Mouse (Mus musculus): ENCODE results near the gene Mrps33. TPM values are rescaled to one million over a fixed set of nuclear protein-coding genes. Genes with fewer than 3 reads are reported as not detected.

Gene Mrps33
- polyA plus RNA-seq (2014; fragmentation: Illumina TruSeq; extraction: RNeasy Lipid Tissue Mini Kit (QIAGEN cat#74804); ENCODE audit: insufficient read depth, low read depth, low replicate concordance), result 112 TPM

GRCm38 (mm10) chr6:39810612-39811116 is at the start of gene Mrps33:
Gene Mrps33, minus strand, starts transcription at chr6:39810988.

Other genes with a start within 250 kb of the Mrps33 start
- gene Adck2, start 237.1 kb downstream of the Mrps33 start, polyA plus RNA-seq (2014; fragmentation: Illumina TruSeq; extraction: RNeasy Lipid Tissue Mini Kit (QIAGEN cat#74804); ENCODE audit: insufficient read depth, low read depth, low replicate concordance), result 13.5 TPM
- gene Gm42420, start 225.2 kb downstream of the Mrps33 start, polyA plus RNA-seq (2014; fragmentation: Illumina TruSeq; extraction: RNeasy Lipid Tissue Mini Kit (QIAGEN cat#74804); ENCODE audit: insufficient read depth, low read depth, low replicate concordance), result 1.8 TPM
- 196 TPM for gene Ndufb2, start 218.4 kb downstream of the Mrps33 start, polyA plus RNA-seq (2014; fragmentation: Illumina TruSeq; extraction: RNeasy Lipid Tissue Mini Kit (QIAGEN cat#74804); ENCODE audit: insufficient read depth, low read depth, low replicate concordance)
- 4.8 TPM for gene Braf, start 85.5 kb downstream of the Mrps33 start, polyA plus RNA-seq (2014; fragmentation: Illumina TruSeq; extraction: RNeasy Lipid Tissue Mini Kit (QIAGEN cat#74804); ENCODE audit: insufficient read depth, low read depth, low replicate concordance)
- 0.24 TPM for gene Tmem178b, start 62.3 kb upstream of the Mrps33 start, polyA plus RNA-seq (2014; fragmentation: Illumina TruSeq; extraction: RNeasy Lipid Tissue Mini Kit (QIAGEN cat#74804); ENCODE audit: insufficient read depth, low read depth, low replicate concordance)

All from lung, adult 10 weeks (tissue).